Comparison of ENCODE assay signal across 8 mouse cellular contexts in genomic region chr5:108549489-108550206, GRCm38 (mm10). TPM values are rescaled to one million over a fixed set of nuclear protein-coding genes. Genes with fewer than 3 reads are reported as not detected.
DNase-seq lines count a peak whose midpoint lies in the region; ATAC-seq and TF ChIP-seq lines count a peak whose summit lies in the region.

Gene Cplx1 (minus strand): TSS chr5:108550024.

- H3K9ac ChIP-seq in forebrain, embryonic 13.5 days = peak within 1 kb of the TSS; percentile 68
- H3K9ac ChIP-seq in hindbrain, embryonic 14.5 days = peak within 1 kb of the TSS; percentile 75

- no peaks in the 10 kb centered on the region for H3K9me3 ChIP-seq in forebrain, embryonic 13.5 days (replicated peaks)
- H3K9me3 ChIP-seq in hindbrain, embryonic 14.5 days (ENCODE audit: control insufficient read depth, low read length) = no peaks in the 10 kb centered on the region

- no peaks in the 10 kb centered on the region for H3K36me3 ChIP-seq in forebrain, embryonic 13.5 days (ENCODE audit: poor library complexity, severe bottlenecking)
- H3K36me3 ChIP-seq in hindbrain, embryonic 14.5 days (replicated peaks; ENCODE audit: control insufficient read depth, insufficient read depth) = no peaks in the 10 kb centered on the region; the same call in 1 of the 2 replicates

- under 1% methylated on average over 56 of the region's 56 CpGs for WGBS in forebrain, embryonic 13.5 days
- under 1% methylated on average over 41 of the region's 56 CpGs for WGBS in hindbrain, embryonic 14.5 days

- intact Hi-C loops in gastrocnemius, adult 2 months (cut with DNase I) = no loop called here

- peak; percentile 31 for DNase-seq in gastrocnemius, adult 2 months
- DNase-seq in gastrocnemius, postnatal 25 days = no peak
- DNase-seq in c-Kit-positive CD71-positive TER-119-positive erythroid progenitor cells, embryonic 14.5 days (ENCODE audit: low spot score) = peak; percentile 35
- DNase-seq in hindbrain, embryonic 14.5 days (ENCODE audit: low spot score) = peak; percentile 75
- peak; percentile 58 for DNase-seq in left cerebral cortex, adult 11 months (ENCODE audit: low spot score)
- DNase-seq in right cerebral cortex, postnatal 36 days (ENCODE audit: low spot score in 2 of 2) = peak; percentile 63 to 66

- H3K4me3 ChIP-seq in gastrocnemius, adult 2 months = peak within 1 kb of the TSS; percentile 37
- H3K4me3 ChIP-seq in forebrain, embryonic 13.5 days = peak within 1 kb of the TSS; percentile 53
- H3K4me3 ChIP-seq in hindbrain, embryonic 14.5 days (replicated peaks; ENCODE audit: low read length) = peak within 1 kb of the TSS; percentile 61

- H3K4me2 ChIP-seq in forebrain, embryonic 13.5 days = peak within 1 kb of the TSS; percentile 84
- H3K4me2 ChIP-seq in hindbrain, embryonic 14.5 days (replicated peaks) = peak within 1 kb of the TSS; percentile 70

- peaks cover 45% of the 10 kb centered on the region for H3K27me3 ChIP-seq in forebrain, embryonic 13.5 days
- H3K27me3 ChIP-seq in hindbrain, embryonic 14.5 days (ENCODE audit: control insufficient read depth, insufficient read depth, low read length) = peaks cover 6% of the 10 kb centered on the region; the same call in 1 of the 2 replicates

- TF ChIP-seq CTCF in gastrocnemius, adult 2 months (IDR thresholded peaks at IDR 0.05) = no peak

- H3K4me1 ChIP-seq in forebrain, embryonic 13.5 days = peaks cover 15% of the 10 kb centered on the region
- peaks cover 9% of the 10 kb centered on the region; the same call in 1 of the 2 replicates for H3K4me1 ChIP-seq in hindbrain, embryonic 14.5 days (replicated peaks; ENCODE audit: control insufficient read depth, insufficient read depth, low read length)

- H3K27ac ChIP-seq in gastrocnemius, adult 2 months = no peak within 1 kb of the TSS
- no peak within 1 kb of the TSS for H3K27ac ChIP-seq in forebrain, embryonic 13.5 days
- H3K27ac ChIP-seq in hindbrain, embryonic 14.5 days = peak within 1 kb of the TSS; percentile 87

- peak; percentile 90 for ATAC-seq in forebrain, embryonic 13.5 days
- peak; percentile 92 for ATAC-seq in hindbrain, embryonic 14.5 days (ENCODE audit: low FRiP score)
- ATAC-seq in megakaryocyte progenitor cell, adult 5-6 weeks (replicated peaks; ENCODE audit: poor library complexity) = peak; percentile 82

RNA-seq across cellular contexts. Expression of gene Cplx1, which starts in this region (rescaled TPM):
- not detected for total RNA-seq in gastrocnemius, adult 2 months (2021)
- not detected for total RNA-seq in gastrocnemius, postnatal 25 days (2021)
- polyA plus RNA-seq in forebrain, embryonic 13.5 days (2015; fragmentation: Nextera tagmentation; extraction: Ambion mirVana) = 31.4 and 33.8 TPM in 2 replicates
- 169 and 208 TPM in 2 replicates for polyA plus RNA-seq in hindbrain, embryonic 14.5 days (2014; fragmentation: Nextera tagmentation; extraction: Ambion mirVana)
- 0.07 TPM in 1 of 2 replicates, not detected in the other for total RNA-seq in megakaryocyte progenitor cell, adult 5-6 weeks (2015)
- not detected in 2 replicates for total RNA-seq in megakaryocyte progenitor cell, adult 5-6 weeks (2017)

Comparison
In these comparisons a context has a peak if more than half of its experiments do, and no peak if none do; other contexts are left out.
1. Peak in DNase-seq and H3K4me3 ChIP-seq in gastrocnemius, adult 2 months; RNA of the gene not detected or under 1 TPM.
2. Peak in ATAC-seq in megakaryocyte progenitor cell, adult 5-6 weeks; RNA of the gene not detected or under 1 TPM.